Mouse (Mus musculus) liver, embryonic 15.5 days (tissue): Measurements from ENCODE around the gene Rims4. TPM values are rescaled to one million over a fixed set of nuclear protein-coding genes. Genes with fewer than 3 reads are reported as not detected.

Source experiments
- ATAC-seq: fragments of 200-750 bp; cut with Nextera tagmentation; 2 replicates; pipeline ENCODE4 v1.8.0; 2017; ENCODE audit warnings: moderate number of reproducible peaks, mild to moderate bottlenecking, moderate library complexity; ENCODE audit not compliant: insufficient read depth
- H3K27ac ChIP-seq: fragments of 300-500 bp; sonication (generic); replicated peaks from 2 replicates; pipeline ENCODE4 v1.5.1; 2015; ENCODE audit warnings: mild to moderate bottlenecking, inconsistent platforms
- H3K27me3 ChIP-seq: fragments of 300-500 bp; sonication (generic); 2 replicates; pipeline ENCODE4 v1.6.1; 2015; ENCODE audit warnings: mild to moderate bottlenecking, inconsistent platforms
- H3K36me3 ChIP-seq: fragments of 300-500 bp; sonication (generic); replicated peaks from 2 replicates; pipeline ENCODE4 v1.6.1; 2015; ENCODE audit warnings: moderate library complexity, mild to moderate bottlenecking, inconsistent platforms
- H3K4me1 ChIP-seq: fragments of 300-500 bp; sonication (generic); replicated peaks from 2 replicates; pipeline ENCODE4 v1.6.1; 2015; ENCODE audit warnings: inconsistent platforms
- H3K4me2 ChIP-seq: fragments of 300-500 bp; sonication (generic); 2 replicates; pipeline ENCODE4 v1.6.1; 2015; ENCODE audit warnings: moderate library complexity, mild to moderate bottlenecking, inconsistent platforms
- H3K4me3 ChIP-seq: fragments of 300-500 bp; sonication (generic); replicated peaks from 2 replicates; pipeline ENCODE4 v1.5.1; 2015; ENCODE audit warnings: mild to moderate bottlenecking, inconsistent platforms
- H3K9ac ChIP-seq: fragments of 300-500 bp; sonication (generic); 2 replicates; pipeline ENCODE4 v1.6.1; 2015; ENCODE audit warnings: moderate library complexity, mild to moderate bottlenecking, inconsistent platforms
- H3K9me3 ChIP-seq: fragments of 300-500 bp; sonication (generic); replicated peaks from 2 replicates; pipeline ENCODE4 v1.6.1; 2016; ENCODE audit warnings: inconsistent platforms
- WGBS: fragments of 180-500 bp; shearing (Covaris S2); methylation state at CpG from one replicate; pipeline ENCODE4 v1.1.7; 2015; ENCODE audit warnings: mixed read lengths; ENCODE audit not compliant: insufficient replicate concordance; 5-methylcytosine and 5-hydroxymethylcytosine counted together
- polyA plus RNA-seq: library from polyadenylated mRNA; unstranded; fragments of >200 nt; fragmentation: Nextera tagmentation; extraction: Ambion mirVana; gene quantifications from 2 replicates; pipeline ENCODE4 v1.2.1, GENCODE M21; 2015

Gene Rims4
- polyA plus RNA-seq: 0.46 and 0.62 TPM in 2 replicates

DNA sequence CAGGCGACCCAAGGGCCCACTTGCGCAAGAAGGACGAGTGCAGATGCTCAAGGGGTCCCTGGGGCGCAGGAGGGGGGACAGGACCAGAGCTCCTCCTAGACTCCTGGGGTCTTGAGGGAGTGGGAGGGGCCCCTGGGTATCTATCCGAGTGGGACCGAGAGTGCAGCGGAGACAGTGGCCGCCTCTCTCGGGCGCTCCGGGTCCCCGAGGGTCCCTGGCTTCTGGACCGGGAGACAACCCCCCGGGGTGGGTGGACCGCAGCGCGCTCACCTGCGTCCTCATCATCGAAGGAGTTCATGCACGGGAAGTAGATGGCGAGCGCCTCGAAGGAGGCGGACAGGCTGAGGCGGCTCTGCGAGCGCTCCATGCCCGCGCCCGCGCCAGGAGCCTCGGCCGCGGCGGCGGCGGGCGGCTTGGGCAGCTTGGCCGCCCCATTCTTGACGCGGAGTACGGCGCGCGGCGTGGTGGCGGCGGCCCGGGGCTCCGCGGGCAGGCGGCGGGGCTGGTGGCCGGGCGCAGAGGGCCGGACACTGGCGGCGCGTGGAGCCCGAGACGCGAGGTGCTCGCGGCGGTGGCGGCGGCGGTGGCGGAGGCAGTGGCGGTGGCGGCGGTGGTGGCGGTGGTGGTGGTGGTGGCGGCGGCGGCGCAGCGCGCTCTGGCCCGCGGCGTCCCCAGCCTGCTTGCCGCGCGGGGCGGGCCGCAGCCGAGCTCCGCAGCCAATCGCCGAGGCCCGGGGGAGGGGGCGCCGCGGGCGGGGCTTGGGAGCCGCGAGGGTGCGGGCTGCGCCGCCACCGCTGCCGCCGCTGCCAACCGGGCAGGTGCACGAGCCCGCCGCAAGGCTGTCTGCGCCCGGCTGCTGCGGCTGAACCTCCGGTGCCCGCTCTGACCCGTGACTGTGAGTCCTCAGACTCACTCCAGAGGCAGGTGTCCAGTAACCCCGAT is at the start of gene Rims4:
Gene Rims4 (minus strand): TSS at position 367 of the 942 bp plus-strand sequence.
- ATAC-seq: 0 out of 2 replicates have a peak, but pooled peaks have one; percentile 25
- peaks cover 73% of the 10 kb centered on the region for H3K27me3 ChIP-seq
- H3K9ac ChIP-seq: no peak within 1 kb of the TSS
- H3K4me3 ChIP-seq: peak within 1 kb of the TSS; percentile 46
- H3K27ac ChIP-seq: no peak within 1 kb of the TSS
- no peaks in the 10 kb centered on the region for H3K4me1 ChIP-seq
- peak within 1 kb of the TSS; percentile 65 for H3K4me2 ChIP-seq
- no peaks in the 10 kb centered on the region for H3K9me3 ChIP-seq
- 2% methylated on average over 88 of the region's 115 CpGs for WGBS
- H3K36me3 ChIP-seq: no peaks in the 10 kb centered on the region

DNA sequence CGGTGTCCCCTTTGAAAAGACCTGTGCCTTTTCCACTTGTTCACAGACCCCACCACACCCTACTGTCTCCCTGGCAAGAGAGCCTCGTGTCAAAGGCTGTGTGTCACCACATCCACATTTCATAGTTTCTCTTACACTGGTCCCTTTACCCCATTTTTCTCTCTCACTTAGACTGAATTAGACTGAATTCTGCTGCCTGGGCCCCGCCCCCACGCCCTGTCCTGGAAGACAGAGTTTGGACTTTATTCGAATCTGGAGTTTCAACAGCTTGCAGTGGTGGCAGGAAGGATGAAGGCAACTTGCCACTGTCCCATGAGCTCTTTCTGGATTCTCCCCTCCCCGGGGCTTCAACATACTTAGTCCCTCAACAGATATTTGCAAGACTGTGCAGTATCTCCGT is 47.2 kb upstream of the Rims4 start:
- H3K36me3 ChIP-seq: no peaks in the 10 kb centered on the region
- 47% methylated on average over 7 of the region's 7 CpGs for WGBS
- no peak for ATAC-seq
- H3K9ac ChIP-seq: no peak overlapping the region
- no peaks in the 10 kb centered on the region for H3K27me3 ChIP-seq
- H3K4me3 ChIP-seq: no peak overlapping the region
- H3K4me2 ChIP-seq: no peak overlapping the region
- no peaks in the 10 kb centered on the region for H3K4me1 ChIP-seq
- no peak overlapping the region for H3K27ac ChIP-seq
- no peaks in the 10 kb centered on the region for H3K9me3 ChIP-seq

DNA sequence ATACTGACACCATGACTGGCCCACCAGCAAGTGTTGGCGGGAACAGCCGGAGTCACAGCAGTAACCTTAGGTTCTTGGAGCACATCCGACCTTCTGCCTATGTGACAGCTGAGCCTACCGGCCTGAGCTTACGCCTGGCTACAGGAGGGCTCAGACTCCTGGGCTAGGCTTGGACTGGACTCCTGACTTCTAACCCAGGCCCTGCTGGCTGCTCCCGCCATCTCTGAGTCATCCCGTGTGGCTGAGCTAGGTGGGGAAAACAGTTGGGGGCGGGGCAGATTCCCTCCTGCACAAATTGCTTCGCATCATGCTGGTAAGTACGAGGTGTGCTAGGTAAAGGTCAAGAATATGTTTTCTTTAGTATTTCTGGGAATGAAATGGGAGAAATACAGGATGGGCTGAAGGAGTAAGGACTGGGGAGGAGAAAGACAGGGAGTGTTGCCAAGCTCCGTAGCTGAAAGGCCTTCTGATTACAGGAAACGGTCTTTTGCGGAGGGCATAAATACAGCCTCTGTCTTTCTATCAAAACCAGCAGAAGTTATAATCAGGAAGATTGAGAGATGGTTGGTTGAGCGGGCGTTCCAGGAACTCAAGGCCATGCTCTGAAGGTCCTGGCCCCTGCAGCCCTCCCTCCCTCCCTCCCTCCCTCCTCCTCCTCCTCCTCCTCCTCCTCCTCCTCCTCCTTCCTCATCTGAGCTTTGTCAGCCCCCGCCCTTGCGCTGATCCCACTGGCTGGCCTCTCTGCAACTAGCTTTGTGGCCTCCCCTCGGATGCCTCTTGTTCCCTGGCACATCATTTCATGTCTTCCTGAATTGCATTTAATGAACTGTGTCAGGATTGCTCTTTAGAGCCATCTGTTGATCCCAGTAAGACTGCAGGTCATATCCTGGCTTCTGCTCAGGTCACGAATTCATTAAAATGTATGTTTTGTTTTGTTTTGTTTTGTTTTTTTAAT is 46.4 kb upstream of the Rims4 start:
- Histone ChIP-seq H3K27ac (no peak overlapping the region), H3K4me3 (no peak overlapping the region), H3K4me1 (no peaks in the 10 kb centered on the region), H3K9ac (no peak overlapping the region), H3K9me3 (no peaks in the 10 kb centered on the region), H3K36me3 (no peaks in the 10 kb centered on the region), H3K27me3 (no peaks in the 10 kb centered on the region), H3K4me2 (no peak overlapping the region)
- ATAC-seq: no peak
- 62% methylated on average over 17 of the region's 19 CpGs for WGBS

DNA sequence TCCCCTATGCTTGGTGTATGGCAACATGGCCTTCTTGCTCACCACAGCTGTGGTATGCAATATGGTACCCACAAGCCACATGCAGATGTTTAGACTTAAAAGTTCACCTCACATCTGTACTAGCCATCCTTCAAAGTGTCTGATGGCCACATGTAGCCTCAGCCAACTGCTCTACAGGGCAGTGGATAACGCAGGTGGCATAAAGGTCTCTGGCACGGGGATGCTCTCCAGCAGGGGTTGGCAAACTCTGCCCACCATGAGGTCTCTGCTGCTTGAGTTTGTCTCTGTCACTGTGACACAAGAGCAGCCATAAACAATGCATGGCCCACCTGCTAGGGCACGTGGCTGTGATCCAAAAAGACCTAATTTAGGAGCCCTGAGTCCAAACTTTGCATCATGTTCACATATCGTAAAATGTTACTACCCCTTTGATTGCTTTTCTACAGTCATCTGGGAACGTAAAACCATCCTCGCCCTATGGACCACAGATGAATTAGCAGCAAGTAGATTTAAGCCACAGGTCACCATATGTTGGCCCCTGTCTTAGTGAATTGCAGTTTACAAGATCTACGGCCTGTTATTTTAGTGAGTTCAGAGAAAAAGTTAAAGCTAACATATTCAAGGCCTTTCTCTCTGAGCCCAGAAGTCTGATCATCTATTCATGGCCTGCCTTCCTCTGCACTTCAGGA is 35.3 kb upstream of the Rims4 start:
- no peaks in the 10 kb centered on the region for H3K36me3 ChIP-seq
- no peak overlapping the region for H3K4me3 ChIP-seq
- no peaks in the 10 kb centered on the region for H3K4me1 ChIP-seq
- H3K27ac ChIP-seq: no peak overlapping the region
- 52% methylated on average over 7 of the region's 7 CpGs for WGBS
- H3K9ac ChIP-seq: no peak overlapping the region
- H3K4me2 ChIP-seq: no peak overlapping the region
- no peaks in the 10 kb centered on the region for H3K9me3 ChIP-seq
- no peak for ATAC-seq
- no peaks in the 10 kb centered on the region for H3K27me3 ChIP-seq

DNA sequence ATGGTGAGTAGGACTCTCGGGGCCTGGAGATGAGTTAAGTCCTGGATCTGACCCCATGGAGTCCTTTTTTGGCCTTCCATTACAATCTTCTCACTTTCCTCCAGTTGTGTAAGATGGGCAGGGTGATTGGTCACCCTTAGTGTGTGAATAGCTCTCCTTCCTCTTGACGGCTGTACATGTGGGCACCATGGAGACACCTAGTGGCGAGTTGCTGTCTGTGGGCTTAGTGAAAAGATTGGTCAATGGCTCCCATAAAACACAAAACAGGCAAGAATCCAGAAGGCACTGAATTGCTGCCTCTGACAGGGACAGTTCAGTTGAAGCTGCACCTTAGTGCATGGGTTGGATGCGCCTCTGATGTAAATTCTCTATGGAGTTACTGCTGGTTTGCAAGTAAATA is 33.3 kb upstream of the Rims4 start:
- no peaks in the 10 kb centered on the region for H3K4me1 ChIP-seq
- H3K4me3 ChIP-seq: no peak overlapping the region
- no peak for ATAC-seq

DNA sequence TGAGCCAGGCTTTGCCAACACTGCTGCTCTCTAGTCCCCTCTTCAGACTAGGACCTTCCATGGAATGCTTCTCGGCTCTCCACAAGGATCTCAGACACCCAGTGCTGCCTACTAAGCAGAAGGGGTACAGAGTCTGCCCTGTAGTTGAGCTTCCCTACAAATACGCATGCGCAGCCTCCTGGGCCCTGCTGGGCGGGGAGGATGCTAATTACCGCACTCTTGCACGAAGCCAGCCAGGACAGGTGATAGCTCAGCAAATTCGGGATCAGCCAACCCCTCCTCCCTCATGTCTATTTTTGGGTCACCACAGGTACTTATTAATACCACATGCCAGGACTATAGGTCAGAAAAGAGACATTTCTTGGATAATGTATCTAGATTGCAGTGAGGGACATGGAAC is 29.5 kb upstream of the Rims4 start:
- Histone ChIP-seq H3K9ac (no peak overlapping the region), H3K27ac (no peak overlapping the region), H3K27me3 (no peaks in the 10 kb centered on the region), H3K4me3 (no peak overlapping the region), H3K4me2 (no peak overlapping the region), H3K9me3 (no peaks in the 10 kb centered on the region), H3K4me1 (no peaks in the 10 kb centered on the region), H3K36me3 (no peaks in the 10 kb centered on the region)
- 68% methylated on average over 7 of the region's 7 CpGs for WGBS
- no peak for ATAC-seq

More for the DNA sequence above, 33.3 kb upstream of the Rims4 start:
- H3K9me3 ChIP-seq: no peaks in the 10 kb centered on the region
- no peaks in the 10 kb centered on the region for H3K36me3 ChIP-seq
- H3K4me2 ChIP-seq: no peak overlapping the region
- no peak overlapping the region for H3K9ac ChIP-seq
- no peak overlapping the region for H3K27ac ChIP-seq
- no peaks in the 10 kb centered on the region for H3K27me3 ChIP-seq
- WGBS: 12% methylated on average over 4 of the region's 4 CpGs

DNA sequence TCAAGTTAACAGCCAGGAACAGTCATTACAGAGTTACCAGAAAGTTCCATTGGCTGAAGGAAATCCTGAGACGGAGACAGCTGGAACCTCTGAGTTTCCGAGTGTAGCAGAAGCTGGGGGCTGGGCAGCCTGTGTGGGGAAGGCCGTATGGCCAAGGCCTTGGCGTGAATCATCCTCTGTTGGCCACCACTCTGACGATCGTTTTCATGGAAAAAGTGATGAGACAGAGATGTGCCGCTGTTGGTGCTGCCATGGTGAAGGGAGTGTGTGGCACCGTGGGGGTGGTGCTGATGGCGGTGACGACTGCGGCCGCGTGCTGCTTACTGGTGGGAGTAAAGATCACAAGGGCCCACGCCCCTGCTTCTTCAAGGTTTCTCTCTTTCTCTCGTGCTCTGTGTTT is 27.7 kb upstream of the Rims4 start:
- Histone ChIP-seq H3K9ac (no peak overlapping the region), H3K4me1 (no peaks in the 10 kb centered on the region), H3K27me3 (no peaks in the 10 kb centered on the region), H3K4me2 (no peak overlapping the region), H3K4me3 (no peak overlapping the region), H3K36me3 (no peaks in the 10 kb centered on the region), H3K27ac (no peak overlapping the region), H3K9me3 (no peaks in the 10 kb centered on the region)
- no peak for ATAC-seq
- 66% methylated on average over 15 of the region's 15 CpGs for WGBS

DNA sequence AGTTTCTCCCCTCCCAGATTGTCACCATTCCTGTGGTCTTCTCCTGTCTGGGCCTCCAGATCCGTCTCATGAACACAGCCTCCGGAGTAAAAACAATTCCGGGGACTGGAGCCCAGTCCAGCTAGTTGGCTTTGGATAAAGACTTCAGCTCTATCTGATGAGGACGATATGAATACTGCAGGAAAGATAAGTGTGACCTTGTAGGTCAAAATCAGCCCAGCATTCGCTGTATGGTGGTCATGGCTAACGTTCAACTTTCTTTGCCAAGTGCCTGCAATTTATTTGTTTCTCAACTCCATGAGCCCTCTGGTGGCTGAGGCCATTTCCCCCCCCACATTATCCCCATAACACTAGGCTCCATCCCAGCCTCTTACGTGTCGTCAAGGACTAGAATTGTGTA is 26.0 kb upstream of the Rims4 start:
- H3K4me1 ChIP-seq: no peaks in the 10 kb centered on the region
- 63% methylated on average over 8 of the region's 8 CpGs for WGBS
- H3K9ac ChIP-seq: no peak overlapping the region
- H3K4me3 ChIP-seq: no peak overlapping the region
- H3K27ac ChIP-seq: no peak overlapping the region
- H3K36me3 ChIP-seq: no peaks in the 10 kb centered on the region
- no peak overlapping the region for H3K4me2 ChIP-seq
- H3K9me3 ChIP-seq: no peaks in the 10 kb centered on the region
- no peaks in the 10 kb centered on the region for H3K27me3 ChIP-seq
- no peak for ATAC-seq

DNA sequence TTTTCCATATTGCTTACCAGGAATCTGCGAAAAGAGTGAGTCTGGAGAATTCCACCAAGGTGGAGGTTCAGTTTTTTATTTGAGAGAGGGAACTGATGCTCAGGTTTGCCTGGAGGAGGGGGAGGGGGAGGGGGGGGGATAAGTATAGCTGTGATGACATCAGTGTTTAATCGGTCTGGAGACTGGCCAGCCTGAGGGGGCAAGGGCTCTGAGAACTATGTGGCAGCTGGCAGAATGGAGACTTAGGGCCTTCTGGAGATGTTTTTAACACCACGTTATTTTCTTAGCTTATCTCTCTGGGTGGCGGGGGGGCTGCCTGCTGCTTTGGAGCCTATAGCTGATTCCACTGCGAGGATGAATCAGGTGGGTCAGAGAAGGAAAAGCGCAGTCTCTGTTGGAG is 24.6 kb upstream of the Rims4 start:
- no peaks in the 10 kb centered on the region for H3K4me1 ChIP-seq
- no peak overlapping the region for H3K4me3 ChIP-seq
- no peak for ATAC-seq
- no peaks in the 10 kb centered on the region for H3K27me3 ChIP-seq
- no peaks in the 10 kb centered on the region for H3K9me3 ChIP-seq
- H3K27ac ChIP-seq: no peak overlapping the region
- H3K36me3 ChIP-seq: no peaks in the 10 kb centered on the region
- 64% methylated on average over 6 of the region's 6 CpGs for WGBS
- no peak overlapping the region for H3K9ac ChIP-seq
- no peak overlapping the region for H3K4me2 ChIP-seq

DNA sequence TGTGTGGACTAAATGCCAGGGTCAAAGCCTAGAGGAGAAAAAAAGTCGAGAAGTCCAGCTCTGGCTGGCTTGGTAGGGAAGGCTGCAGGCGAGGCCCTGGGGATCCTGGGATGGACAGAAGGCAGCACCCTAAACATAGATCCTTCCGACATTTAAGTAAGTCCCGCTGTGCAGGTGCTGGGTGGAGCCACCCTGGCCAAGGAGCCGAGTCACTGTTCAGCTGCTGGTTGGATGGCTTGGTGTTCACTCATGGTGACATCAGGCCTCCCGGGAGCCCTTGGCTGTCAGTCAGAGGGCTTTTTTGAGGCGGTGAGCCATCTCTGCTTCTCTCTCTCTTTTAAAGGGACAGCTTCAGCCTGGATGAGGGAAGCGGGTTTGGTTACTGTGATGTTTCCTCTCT is 21.0 kb upstream of the Rims4 start:
- Histone ChIP-seq H3K36me3 (no peaks in the 10 kb centered on the region), H3K27me3 (no peaks in the 10 kb centered on the region), H3K9ac (no peak overlapping the region), H3K4me2 (no peak overlapping the region), H3K27ac (no peak overlapping the region), H3K4me3 (no peak overlapping the region), H3K9me3 (no peaks in the 10 kb centered on the region), H3K4me1 (no peaks in the 10 kb centered on the region)
- ATAC-seq: no peak
- 34% methylated on average over 8 of the region's 8 CpGs for WGBS
